Mouse (Mus musculus) forebrain, embryonic 16.5 days (tissue): ENCODE measurements at regions not wholly inside any gene's neighbourhood (a gene's known extent, or its start where the extent isn't known, plus 50 kb on each side); places are given as distances from the start of the nearest gene placed in this dataset.

Source experiments
- ATAC-seq: fragments of 200-750 bp; cut with Nextera tagmentation; 2 replicates; pipeline ENCODE4 v1.8.0; 2017; ENCODE audit warnings: mild to moderate bottlenecking, moderate library complexity
- H3K27ac ChIP-seq: fragments of 300-500 bp; sonication (generic); 2 replicates; pipeline ENCODE4 v1.5.1; 2014; ENCODE audit warnings: low read length, control low read depth
- H3K27me3 ChIP-seq: fragments of 300-500 bp; sonication (generic); replicated peaks from 2 replicates; pipeline ENCODE4 v1.6.1; 2014; ENCODE audit warnings: low read length; ENCODE audit not compliant: control insufficient read depth, insufficient read depth
- H3K36me3 ChIP-seq: fragments of 300-500 bp; sonication (generic); 2 replicates; pipeline ENCODE4 v1.6.1; 2014; ENCODE audit not compliant: control insufficient read depth, insufficient read depth
- H3K4me1 ChIP-seq: fragments of 300-500 bp; sonication (generic); replicated peaks from 2 replicates; pipeline ENCODE4 v1.6.1; 2014; ENCODE audit warnings: low read length; ENCODE audit not compliant: control insufficient read depth, insufficient read depth
- H3K4me2 ChIP-seq: fragments of 300-500 bp; sonication (generic); 2 replicates; pipeline ENCODE4 v1.6.1; 2014; ENCODE audit warnings: mild to moderate bottlenecking, low read length, control low read depth
- H3K4me3 ChIP-seq: fragments of 300-500 bp; sonication (generic); replicated peaks from 2 replicates; pipeline ENCODE4 v1.5.1; 2014; ENCODE audit warnings: mild to moderate bottlenecking, low read length, control low read depth
- H3K9ac ChIP-seq: fragments of 300-500 bp; sonication (generic); replicated peaks from 2 replicates; pipeline ENCODE4 v1.6.1; 2014; ENCODE audit warnings: low read depth, low read length, control low read depth
- H3K9me3 ChIP-seq: fragments of 300-500 bp; sonication (generic); 2 replicates; pipeline ENCODE4 v1.6.1; 2016; ENCODE audit warnings: low read length; ENCODE audit not compliant: control insufficient read depth
- WGBS: fragments of 180-500 bp; shearing (Covaris S2); extraction: QIAGEN DNeasy Blood & Tissue Kit; methylation state at CpG from one replicate; pipeline ENCODE4 v1.1.7; 2014; 5-methylcytosine and 5-hydroxymethylcytosine counted together

GRCm38 (mm10) chr6:36004701-36005100, 383.2 kb upstream of the Chrm2 start:
- no peaks in the 10 kb centered on the region for H3K9me3 ChIP-seq
- no peak for ATAC-seq
- 39% methylated on average over 1 of the region's 1 CpGs for WGBS
- no peaks in the 10 kb centered on the region for H3K27me3 ChIP-seq
- H3K36me3 ChIP-seq = no peaks in the 10 kb centered on the region
- H3K4me2 ChIP-seq = no peak overlapping the region
- no peak overlapping the region for H3K4me3 ChIP-seq
- no peak overlapping the region for H3K27ac ChIP-seq
- H3K9ac ChIP-seq = no peak overlapping the region
- no peaks in the 10 kb centered on the region for H3K4me1 ChIP-seq

GRCm38 (mm10) chr6:36002090-36002489, 385.8 kb upstream of the Chrm2 start:
- Histone ChIP-seq H3K9me3 (no peaks in the 10 kb centered on the region), H3K9ac (no peak overlapping the region), H3K36me3 (no peaks in the 10 kb centered on the region), H3K4me3 (no peak overlapping the region), H3K27me3 (no peaks in the 10 kb centered on the region), H3K4me1 (no peaks in the 10 kb centered on the region), H3K27ac (no peak overlapping the region), H3K4me2 (no peak overlapping the region)
- 76% methylated on average over 3 of the region's 3 CpGs for WGBS
- ATAC-seq = no peak

DNA sequence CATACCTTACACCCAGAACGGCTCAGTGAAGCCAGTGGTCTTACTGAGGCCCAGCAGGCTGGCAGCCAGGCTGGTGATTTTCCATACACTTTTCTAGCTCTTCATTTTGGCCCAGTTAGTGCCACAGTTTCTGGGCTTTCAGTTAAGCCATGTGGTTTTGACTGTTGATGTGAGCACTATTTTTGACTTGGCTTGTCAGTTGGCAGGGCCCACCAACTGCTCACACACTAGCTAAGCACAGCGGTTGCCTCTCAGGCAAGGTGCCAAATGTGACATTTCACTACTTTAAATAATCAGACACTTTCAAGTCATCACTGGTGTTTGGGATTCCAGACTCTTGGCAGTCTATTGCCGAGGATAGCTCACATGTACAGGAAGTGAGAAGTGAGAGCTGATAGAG, 399.0 kb upstream of the Chrm2 start:
- H3K4me1 ChIP-seq = 0 out of 2 replicates have a peak, but pooled peaks cover 2% of the 10 kb centered on the region
- H3K27ac ChIP-seq = no peak overlapping the region
- H3K27me3 ChIP-seq = no peaks in the 10 kb centered on the region
- 40% methylated on average over 3 of the region's 3 CpGs for WGBS
- H3K4me3 ChIP-seq = no peak overlapping the region
- no peaks in the 10 kb centered on the region for H3K36me3 ChIP-seq
- H3K4me2 ChIP-seq = no peak overlapping the region
- peak; percentile 94 for ATAC-seq
- H3K9ac ChIP-seq = no peak overlapping the region
- H3K9me3 ChIP-seq = no peaks in the 10 kb centered on the region

- Histone ChIP-seq H3K36me3 (no peaks in the 10 kb centered on the region), H3K9ac (no peak overlapping the region), H3K4me1 (no peaks in the 10 kb centered on the region), H3K4me3 (no peak overlapping the region), H3K27ac (no peak overlapping the region), H3K4me2 (no peak overlapping the region), H3K27me3 (no peaks in the 10 kb centered on the region), H3K9me3 (no peaks in the 10 kb centered on the region)
- WGBS = 95% methylated on average over 1 of the region's 1 CpGs
- ATAC-seq = no peak
Observed at GRCm38 (mm10) chr6:35940071-35940470, 400.4 kb upstream of the Mtpn start.

DNA sequence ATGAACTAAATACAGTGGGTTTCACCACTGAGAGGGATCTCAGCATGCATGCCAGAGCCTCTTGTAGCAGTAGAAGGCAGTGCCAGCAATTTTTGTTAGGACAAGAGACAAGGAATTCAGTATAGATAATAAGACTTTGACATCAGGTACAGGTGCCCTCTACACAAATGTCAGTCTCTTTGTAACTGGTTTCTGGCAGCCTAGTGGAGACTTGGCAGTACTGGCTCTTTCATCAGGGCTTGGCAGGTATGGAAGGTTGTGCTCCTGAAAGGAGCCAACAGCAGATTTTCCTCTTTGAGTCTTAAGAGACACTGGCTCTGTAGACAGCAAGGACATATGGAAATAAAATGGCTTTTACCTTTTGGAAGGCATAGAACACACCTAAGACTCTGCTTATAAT, 384.5 kb upstream of the Mtpn start:
- no peak overlapping the region for H3K4me2 ChIP-seq
- no peaks in the 10 kb centered on the region for H3K27me3 ChIP-seq
- no peak for ATAC-seq
- H3K9ac ChIP-seq = no peak overlapping the region
- H3K9me3 ChIP-seq = no peaks in the 10 kb centered on the region
- H3K27ac ChIP-seq = no peak overlapping the region
- no peak overlapping the region for H3K4me3 ChIP-seq
- no peaks in the 10 kb centered on the region for H3K4me1 ChIP-seq
- no peaks in the 10 kb centered on the region for H3K36me3 ChIP-seq

- ATAC-seq = no peak
- H3K27ac ChIP-seq = no peak overlapping the region
- WGBS = 42% methylated on average over 2 of the region's 2 CpGs
Observed at GRCm38 (mm10) chr6:35897990-35898389, 358.3 kb upstream of the Mtpn start.

GRCm38 (mm10) chr6:35895692-35896091, 356.0 kb upstream of the Mtpn start:
- no peak overlapping the region for H3K27ac ChIP-seq
- no peaks in the 10 kb centered on the region for H3K4me1 ChIP-seq
- no peak overlapping the region for H3K4me2 ChIP-seq
- no peaks in the 10 kb centered on the region for H3K36me3 ChIP-seq
- no peak for ATAC-seq
- WGBS = 84% methylated on average over 2 of the region's 2 CpGs
- no peak overlapping the region for H3K4me3 ChIP-seq
- no peaks in the 10 kb centered on the region for H3K27me3 ChIP-seq
- no peaks in the 10 kb centered on the region for H3K9me3 ChIP-seq
- H3K9ac ChIP-seq = no peak overlapping the region

More at GRCm38 (mm10) chr6:35897990-35898389, 358.3 kb upstream of the Mtpn start:
- Histone ChIP-seq H3K4me1 (no peaks in the 10 kb centered on the region), H3K36me3 (no peaks in the 10 kb centered on the region), H3K9ac (no peak overlapping the region), H3K9me3 (no peaks in the 10 kb centered on the region), H3K4me2 (no peak overlapping the region), H3K27me3 (no peaks in the 10 kb centered on the region), H3K4me3 (no peak overlapping the region)

GRCm38 (mm10) chr6:35874671-35875070, 335.0 kb upstream of the Mtpn start:
- Histone ChIP-seq H3K4me2 (no peak overlapping the region), H3K4me1 (no peaks in the 10 kb centered on the region), H3K27me3 (no peaks in the 10 kb centered on the region), H3K4me3 (no peak overlapping the region), H3K9me3 (no peaks in the 10 kb centered on the region), H3K36me3 (no peaks in the 10 kb centered on the region), H3K27ac (no peak overlapping the region), H3K9ac (no peak overlapping the region)
- WGBS = 88% methylated on average over 6 of the region's 6 CpGs
- no peak for ATAC-seq

- H3K4me3 ChIP-seq = no peak overlapping the region
- H3K36me3 ChIP-seq = no peaks in the 10 kb centered on the region
- WGBS = 67% methylated on average over 7 of the region's 7 CpGs
- no peak overlapping the region for H3K27ac ChIP-seq
- no peaks in the 10 kb centered on the region for H3K4me1 ChIP-seq
- no peak overlapping the region for H3K4me2 ChIP-seq
- no peaks in the 10 kb centered on the region for H3K27me3 ChIP-seq
- ATAC-seq = no peak
- no peaks in the 10 kb centered on the region for H3K9me3 ChIP-seq
- H3K9ac ChIP-seq = no peak overlapping the region
Observed at GRCm38 (mm10) chr6:35871388-35871787, 331.7 kb upstream of the Mtpn start.

DNA sequence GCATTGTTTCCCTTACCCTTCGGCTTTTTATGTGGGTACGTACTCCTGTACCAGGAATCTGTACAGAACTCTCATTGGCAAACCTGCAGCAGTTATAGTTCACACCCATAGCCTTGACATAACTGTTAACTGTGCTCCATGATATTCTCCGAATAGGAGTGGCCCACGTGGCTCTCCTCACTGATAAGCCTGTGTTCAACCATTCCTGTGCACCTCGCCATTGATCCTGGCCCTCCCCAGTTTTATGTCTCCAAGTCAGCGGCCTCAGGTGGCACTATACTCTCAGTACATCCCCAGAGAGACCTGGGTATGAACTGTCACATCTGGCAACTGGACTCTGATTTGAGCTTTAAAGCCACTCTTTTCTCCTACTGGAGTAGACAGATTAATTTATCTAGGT, 324.5 kb upstream of the Mtpn start:
- Histone ChIP-seq H3K4me3 (no peak overlapping the region), H3K27me3 (no peaks in the 10 kb centered on the region), H3K27ac (no peak overlapping the region), H3K4me1 (no peaks in the 10 kb centered on the region), H3K4me2 (no peak overlapping the region), H3K9me3 (no peaks in the 10 kb centered on the region), H3K36me3 (no peaks in the 10 kb centered on the region), H3K9ac (no peak overlapping the region)
- 82% methylated on average over 6 of the region's 6 CpGs for WGBS
- no peak for ATAC-seq
